ENCODE assay signal across 8 mouse cellular contexts in the genomic region with DNA sequence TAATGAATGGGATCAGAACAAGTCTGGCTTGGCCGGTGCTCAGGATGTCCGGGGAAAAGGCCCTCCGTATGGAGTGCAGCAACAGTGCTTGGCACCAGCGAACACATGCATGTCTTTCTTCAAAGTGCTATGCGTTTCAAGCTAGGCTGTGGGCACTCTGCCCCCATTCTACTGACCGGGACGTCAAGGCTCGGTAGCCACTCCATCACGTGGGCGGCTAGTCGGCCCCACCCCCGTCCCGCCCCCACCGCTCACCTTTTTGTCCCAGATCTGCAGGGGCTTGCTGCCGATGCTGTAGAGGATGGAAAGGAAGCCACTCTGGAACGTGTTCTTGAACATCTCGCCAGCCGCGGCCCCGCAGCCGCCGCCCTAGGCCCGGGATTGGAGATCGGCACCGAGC. TPM values are rescaled to one million over a fixed set of nuclear protein-coding genes. Genes with fewer than 3 reads are reported as not detected.
A peak's percentile ranks its signal among the peaks of the same experiment; 100 is the strongest.
DNase-seq lines count a peak whose midpoint lies in the region; ATAC-seq lines count a peak whose summit lies in the region.

No protein-coding gene starts in this region.

- peak overlapping the region; percentile 69 for H3K9ac ChIP-seq in forebrain, embryonic 16.5 days (replicated peaks; ENCODE audit: low read depth, low read length)
- peak overlapping the region; percentile 93 for H3K9ac ChIP-seq in midbrain, embryonic 12.5 days (replicated peaks)

- ATAC-seq in megakaryocyte, adult 5-6 weeks (ENCODE audit: poor library complexity, severe bottlenecking), result no peak
- no peak; the same call in 1 of the 2 replicates for ATAC-seq in forebrain, embryonic 16.5 days
- peak; percentile 32; the same call in 1 of the 2 replicates for ATAC-seq in midbrain, embryonic 12.5 days (ENCODE audit: low FRiP score, low read depth)
- no peak for ATAC-seq in CD4-positive, CD25-positive, alpha-beta regulatory T cell, adult 4 months

- H3K4me3 ChIP-seq in megakaryocyte, embryonic 14.5 days (replicated peaks), result peak overlapping the region; percentile 98
- peak overlapping the region; percentile 63 for H3K4me3 ChIP-seq in forebrain, embryonic 16.5 days (replicated peaks; ENCODE audit: low read length)
- H3K4me3 ChIP-seq in midbrain, embryonic 12.5 days, result peak overlapping the region; percentile 89

- DNase-seq in adrenal gland, postnatal 14 days, result peak; percentile 57
- no peak for DNase-seq in adrenal gland, adult 8-10 months
- DNase-seq in layer of hippocampus, postnatal 25 days (ENCODE audit: extremely low spot score in 1 of 2, low spot score in 1 of 2), result peak; percentile 38 to 39

- H3K36me3 ChIP-seq in megakaryocyte, embryonic 14.5 days (replicated peaks; ENCODE audit: low read length), result no peaks in the 10 kb centered on the region
- no peaks in the 10 kb centered on the region for H3K36me3 ChIP-seq in forebrain, embryonic 16.5 days (ENCODE audit: control insufficient read depth, insufficient read depth)
- no peaks in the 10 kb centered on the region for H3K36me3 ChIP-seq in midbrain, embryonic 12.5 days

- no peaks in the 10 kb centered on the region for H3K27me3 ChIP-seq in megakaryocyte, embryonic 14.5 days (replicated peaks)
- H3K27me3 ChIP-seq in forebrain, embryonic 16.5 days (replicated peaks; ENCODE audit: control insufficient read depth, insufficient read depth, low read length), result no peaks in the 10 kb centered on the region
- H3K27me3 ChIP-seq in midbrain, embryonic 12.5 days, result no peaks in the 10 kb centered on the region

- H3K9me3 ChIP-seq in megakaryocyte, embryonic 14.5 days, result no peaks in the 10 kb centered on the region
- no peaks in the 10 kb centered on the region for H3K9me3 ChIP-seq in forebrain, embryonic 16.5 days (ENCODE audit: control insufficient read depth, low read length)
- H3K9me3 ChIP-seq in midbrain, embryonic 12.5 days, result no peaks in the 10 kb centered on the region

- peak overlapping the region; percentile 83 for H3K27ac ChIP-seq in forebrain, embryonic 16.5 days (ENCODE audit: low read length)
- peak overlapping the region; percentile 88 for H3K27ac ChIP-seq in midbrain, embryonic 12.5 days (replicated peaks)

- under 1% methylated on average over 25 of the region's 25 CpGs for whole genome bisulfite sequencing in forebrain, embryonic 16.5 days
- 1% methylated on average over 25 of the region's 25 CpGs for WGBS in midbrain, embryonic 12.5 days

- H3K4me2 ChIP-seq in forebrain, embryonic 16.5 days (ENCODE audit: low read length), result peak overlapping the region; percentile 80
- H3K4me2 ChIP-seq in midbrain, embryonic 12.5 days (replicated peaks), result peak overlapping the region; percentile 91

- peaks cover 46% of the 10 kb centered on the region for H3K4me1 ChIP-seq in megakaryocyte, embryonic 14.5 days
- peaks cover 40% of the 10 kb centered on the region for H3K4me1 ChIP-seq in forebrain, embryonic 16.5 days (replicated peaks; ENCODE audit: control insufficient read depth, insufficient read depth, low read length)
- H3K4me1 ChIP-seq in midbrain, embryonic 12.5 days, result peaks cover 42% of the 10 kb centered on the region

RNA-seq across cellular contexts. Expression of a gene that starts 0.4 kb away (rescaled TPM):
- total RNA-seq in adrenal gland, postnatal 14 days (2021), result 46.8 and 47.4 TPM in 2 replicates
- total RNA-seq in adrenal gland, adult 8-10 months (2022), result 10 to 100 TPM; 43.2 to 55.3 (median 49.1) TPM
- polyA plus RNA-seq in megakaryocyte, embryonic 14.5 days (2012; ENCODE audit: insufficient read depth, low replicate concordance), result 12.7 and 20.4 TPM in 2 replicates
- 45.0 and 53.8 TPM in 2 replicates for total RNA-seq in megakaryocyte, adult 5-6 weeks (2015)
- total RNA-seq in megakaryocyte, adult 5-6 weeks (2017), result 28.4 and 34.7 TPM in 2 replicates
- polyA plus RNA-seq in forebrain, embryonic 16.5 days (2015; fragmentation: Nextera tagmentation; extraction: Ambion mirVana), result 139 and 141 TPM in 2 replicates
- 10 to 100 TPM; 57.6 to 63.5 TPM for total RNA-seq in layer of hippocampus, postnatal 25 days (2021)
- 128 and 130 TPM in 2 replicates for polyA plus RNA-seq in midbrain, embryonic 12.5 days (2016; fragmentation: Nextera tagmentation; extraction: Ambion mirVana)
- 10 to 100 TPM; 57.9 to 91.6 TPM for polyA plus RNA-seq in CD4-positive, CD25-positive, alpha-beta regulatory T cell, adult 4 months (2017; shearing (Covaris generic))

RNA-seq across cellular contexts. Expression of a gene that starts 55.6 kb away (rescaled TPM):
- 81.9 and 82.2 TPM in 2 replicates for total RNA-seq in adrenal gland, postnatal 14 days (2021)
- total RNA-seq in adrenal gland, adult 8-10 months (2022), result 10 to 100 TPM; 55.1 to 93.1 (median 78.1) TPM
- polyA plus RNA-seq in megakaryocyte, embryonic 14.5 days (2012; ENCODE audit: insufficient read depth, low replicate concordance), result 6.6 and 7.8 TPM in 2 replicates
- total RNA-seq in megakaryocyte, adult 5-6 weeks (2015), result 83.3 and 88.4 TPM in 2 replicates
- 20.0 and 25.7 TPM in 2 replicates for total RNA-seq in megakaryocyte, adult 5-6 weeks (2017)
- 10.3 and 11.0 TPM in 2 replicates for polyA plus RNA-seq in forebrain, embryonic 16.5 days (2015; fragmentation: Nextera tagmentation; extraction: Ambion mirVana)
- 10 to 100 TPM; 69.8 to 70.5 TPM for total RNA-seq in layer of hippocampus, postnatal 25 days (2021)
- polyA plus RNA-seq in midbrain, embryonic 12.5 days (2016; fragmentation: Nextera tagmentation; extraction: Ambion mirVana), result 10.3 and 11.0 TPM in 2 replicates
- polyA plus RNA-seq in CD4-positive, CD25-positive, alpha-beta regulatory T cell, adult 4 months (2017; shearing (Covaris generic)), result 10 to 100 TPM; 15.0 to 17.7 TPM
